Mouse (Mus musculus) G1E-ER4 (cell line): ENCODE measurements around the gene Myl10. TPM values are rescaled to one million over a fixed set of nuclear protein-coding genes. Genes with fewer than 3 reads are reported as not detected.

Source experiments
- GATA1 ChIP-seq: IDR thresholded peaks from one replicate; pipeline ENCODE4 v1.8.0; 2012; ENCODE audit warnings: low read length, inconsistent platforms
- polyA plus RNA-seq: library from polyadenylated mRNA; stranded (reverse); fragments of >175 nt; gene quantifications from 2 replicates; pipeline ENCODE4 v1.2.3, GENCODE M21; 2012

The Myl10 gene
- polyA plus RNA-seq, 1 experiment: not detected

- TF ChIP-seq GATA1: no peak
These were observed 3.6 kb downstream of the Myl10 start for GRCm38 (mm10) chr5:136696516-136696915.

GRCm38 (mm10) chr5:136697618-136698017 lies 4.7 kb downstream of the Myl10 start:
- TF ChIP-seq GATA1: no peak

GRCm38 (mm10) chr5:136702159-136702725 lies 9.3 kb downstream of the Myl10 start:
- TF ChIP-seq GATA1: no peak

- no peak for TF ChIP-seq GATA1
These were observed 10.8 kb downstream of the Myl10 start for GRCm38 (mm10) chr5:136703751-136704150.

- TF ChIP-seq GATA1: no peak
These were observed 11.2 kb downstream of the Myl10 start for GRCm38 (mm10) chr5:136704151-136704550.

GRCm38 (mm10) chr5:136705532-136705931 lies 12.6 kb downstream of the Myl10 start:
- no peak for TF ChIP-seq GATA1

- TF ChIP-seq GATA1: no peak
These were observed 13.9 kb downstream of the Myl10 start for GRCm38 (mm10) chr5:136706803-136707202.

- TF ChIP-seq GATA1: no peak
These were observed 15.2 kb downstream of the Myl10 start for GRCm38 (mm10) chr5:136708116-136708515.

GRCm38 (mm10) chr5:136710742-136711141 lies 17.8 kb downstream of the Myl10 start:
- no peak for TF ChIP-seq GATA1

GRCm38 (mm10) chr5:136714232-136714875 lies 21.4 kb downstream of the Myl10 start:
- TF ChIP-seq GATA1: no peak

GRCm38 (mm10) chr5:136714879-136715278 lies 21.9 kb downstream of the Myl10 start:
- TF ChIP-seq GATA1: no peak

GRCm38 (mm10) chr5:136716696-136717572 lies 24.0 kb downstream of the Myl10 start:
- TF ChIP-seq GATA1: no peak

GRCm38 (mm10) chr5:136717573-136717854 lies 24.6 kb downstream of the Myl10 start:
- TF ChIP-seq GATA1: no peak

- no peak for TF ChIP-seq GATA1
These were observed 25.7 kb downstream of the Myl10 start for GRCm38 (mm10) chr5:136718656-136719055.

- no peak for TF ChIP-seq GATA1
These were observed 28.6 kb downstream of the Myl10 start for GRCm38 (mm10) chr5:136721596-136721995.

- no peak for TF ChIP-seq GATA1
These were observed 46.0 kb downstream of the Myl10 start for GRCm38 (mm10) chr5:136738918-136739317.

- no peak for TF ChIP-seq GATA1
These were observed 53.6 kb downstream of the Myl10 start for GRCm38 (mm10) chr5:136746596-136746995.

Other genes starting within 250 kb of the Myl10 start
- not detected in 2 replicates for gene Cux1, start 125.7 kb upstream of the Myl10 start, polyA plus RNA-seq
- 0.03 TPM in 1 of 2 replicates, not detected in the other for gene Col26a1, start 190.1 kb downstream of the Myl10 start, polyA plus RNA-seq
- gene Ift22, start 215.0 kb downstream of the Myl10 start, polyA plus RNA-seq: 4.9 and 6.1 TPM in 2 replicates